In the genomic region with DNA sequence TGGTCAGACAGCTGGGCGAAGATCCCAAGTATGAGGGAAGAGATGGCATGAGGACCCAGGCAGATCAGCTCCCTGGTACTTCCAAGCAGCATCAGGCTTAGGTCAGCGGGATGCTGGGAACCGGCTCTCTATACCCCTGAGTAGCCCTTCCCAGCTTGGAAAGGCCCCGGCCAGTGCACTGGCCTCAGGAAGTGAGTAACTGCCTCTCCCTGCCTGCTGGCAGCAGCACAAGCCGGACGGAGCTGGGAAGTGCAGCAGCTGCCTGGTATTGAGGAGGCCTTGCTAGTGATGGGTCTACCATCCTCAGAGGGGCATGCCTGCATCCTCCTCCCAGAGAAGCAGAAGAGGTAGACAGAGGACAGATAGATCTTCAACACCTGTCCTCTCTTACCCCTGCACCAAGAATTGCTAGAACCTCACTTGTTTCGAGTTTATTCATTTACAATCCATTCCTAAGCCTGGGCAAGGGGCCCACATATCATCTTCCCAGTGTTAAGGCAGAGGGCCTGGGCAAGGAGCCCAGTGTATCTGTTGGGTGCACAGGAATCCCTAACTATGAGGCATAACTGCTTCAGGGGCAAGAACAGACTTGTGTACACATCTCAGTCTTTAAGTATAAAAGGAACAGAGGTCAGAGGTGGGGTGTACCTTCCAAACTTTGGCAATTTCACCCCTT, we compare ENCODE assay signal across 12 mouse cellular contexts. TPM values are rescaled to one million over a fixed set of nuclear protein-coding genes. Genes with fewer than 3 reads are reported as not detected.
A peak's percentile ranks its signal among the peaks of the same experiment; 100 is the strongest.
DNase-seq lines count a peak whose midpoint lies in the region; ATAC-seq and TF ChIP-seq lines count a peak whose summit lies in the region.
"Had no signal": no experiment of that assay in that cellular context is flagged by ENCODE, and none has a peak within 500 bp of the region (broad histone marks: within the 10 kb centered on the region; RNA-seq: fewer than 3 reads in every experiment).

No protein-coding gene starts in this region.

- peaks cover 9% of the 10 kb centered on the region for H3K4me1 ChIP-seq in lung, adult 2 months (ENCODE audit: control insufficient read depth, insufficient read depth, low read length)
- peaks cover 8% of the 10 kb centered on the region; the same call in 1 of the 2 replicates for H3K4me1 ChIP-seq in stomach, embryonic 16.5 days (ENCODE audit: control insufficient read depth, insufficient read depth, low read length)

- peak overlapping the region; percentile 6; the same call in 1 of the 2 replicates for H3K27ac ChIP-seq in stomach, embryonic 16.5 days (ENCODE audit: low read length)
- H3K27ac ChIP-seq: embryonic facial prominence, embryonic 12.5 days; limb, embryonic 12.5 days had no signal

- H3K4me2 ChIP-seq in stomach, embryonic 16.5 days (ENCODE audit: low read depth, low read length): no peak overlapping the region
- H3K4me2 ChIP-seq: embryonic facial prominence, embryonic 12.5 days; limb, embryonic 12.5 days had no signal

- H3K27me3 ChIP-seq in stomach, embryonic 16.5 days (ENCODE audit: control insufficient read depth, insufficient read depth, low read length): no peaks in the 10 kb centered on the region

- H3K36me3 ChIP-seq in stomach, embryonic 16.5 days (ENCODE audit: control insufficient read depth, insufficient read depth, low read length): no peaks in the 10 kb centered on the region
- H3K36me3 ChIP-seq: embryonic facial prominence, embryonic 12.5 days; G1E; limb, embryonic 12.5 days had no signal

- TF ChIP-seq CTCF in lung, adult 2 months (IDR thresholded peaks at IDR 0.05; ENCODE audit: insufficient read depth, low read length): no peak

- peak; percentile 63 to 67 for DNase-seq in lung, adult 18-20 months
- no peak for DNase-seq in lung, adult 2 months
- peak; percentile 60 to 81 for DNase-seq in heart, adult 18-20 months
- DNase-seq in kidney, adult 9 months: peak; percentile 50
- DNase-seq in layer of hippocampus, postnatal 14 days (ENCODE audit: low spot score in 2 of 2): no peak
- no peak for DNase-seq in spleen, adult 18-20 months

- H3K9me3 ChIP-seq in stomach, embryonic 16.5 days (replicated peaks; ENCODE audit: control insufficient read depth, low read length): no peaks in the 10 kb centered on the region
- H3K9me3 ChIP-seq: limb, embryonic 12.5 days had no signal

- H3K4me3 ChIP-seq in lung, adult 2 months (replicated peaks; ENCODE audit: extremely low read depth, low read depth, low read length): no peak overlapping the region
- no peak overlapping the region for H3K4me3 ChIP-seq in stomach, embryonic 16.5 days (replicated peaks; ENCODE audit: low read length)
- H3K4me3 ChIP-seq: embryonic facial prominence, embryonic 12.5 days; limb, embryonic 12.5 days had no signal

- 39% methylated on average over 7 of the region's 7 CpGs for WGBS in lung, adult 2 months
- 62% methylated on average over 7 of the region's 7 CpGs for WGBS in stomach, embryonic 16.5 days

- no peak for TF ChIP-seq POLR2A in lung, adult 2 months (IDR thresholded peaks at IDR 0.05; ENCODE audit: borderline replicate concordance, extremely low read depth, low read depth, low read length)

- no peak; the same call in 1 of the 2 replicates for ATAC-seq in stomach, embryonic 16.5 days (ENCODE audit: insufficient read depth, low FRiP score)
- ATAC-seq in activated CD4-positive, CD25-positive, alpha-beta regulatory T cell, adult 4 months: no peak

- no peak overlapping the region for H3K9ac ChIP-seq in stomach, embryonic 16.5 days (ENCODE audit: low read length)
- H3K9ac ChIP-seq: embryonic facial prominence, embryonic 12.5 days; limb, embryonic 12.5 days had no signal

RNA-seq across cellular contexts. Expression of a gene that starts 5.6 kb away (rescaled TPM):
- polyA plus RNA-seq in lung, adult 2 months (2012; rRNA removed): 3.7 and 4.8 TPM in 2 replicates
- under 1 TPM; 0.31 to 0.40 TPM for total RNA-seq in heart, adult 18-20 months (2021)
- 5.3 and 7.3 TPM in 2 replicates for polyA plus RNA-seq in stomach, embryonic 16.5 days (2015; fragmentation: Nextera tagmentation; extraction: Ambion mirVana)
- under 1 TPM; 0.60 to 0.72 TPM for total RNA-seq in layer of hippocampus, postnatal 14 days (2021)
- polyA plus RNA-seq in activated CD4-positive, CD25-positive, alpha-beta regulatory T cell, adult 4 months (2017; shearing (Covaris generic)): not detected
- total RNA-seq: hematopoietic stem cell, adult 5-6 weeks had no signal

RNA-seq across cellular contexts. Expression of a gene that starts 45.5 kb away (rescaled TPM):
- polyA plus RNA-seq in lung, adult 2 months (2012; rRNA removed): 2.9 and 6.0 TPM in 2 replicates
- not detected for total RNA-seq in heart, adult 18-20 months (2021)
- 0.69 and 1.0 TPM in 2 replicates for polyA plus RNA-seq in stomach, embryonic 16.5 days (2015; fragmentation: Nextera tagmentation; extraction: Ambion mirVana)
- total RNA-seq in layer of hippocampus, postnatal 14 days (2021): not detected
- polyA plus RNA-seq in activated CD4-positive, CD25-positive, alpha-beta regulatory T cell, adult 4 months (2017; shearing (Covaris generic)): 1 to 10 TPM; 1.0 to 1.1 TPM
- total RNA-seq: G1E; hematopoietic stem cell, adult 5-6 weeks had no signal
- polyA plus RNA-seq: embryonic facial prominence, embryonic 12.5 days; G1E; limb, embryonic 12.5 days had no signal

Comparison
In these comparisons a context has a peak if more than half of its experiments do, and no peak if none do; other contexts are left out.
1. DNase-seq: peak in lung, adult 18-20 months (2 of 2), heart, adult 18-20 months (2 of 2) and kidney, adult 9 months (single experiment); none in lung, adult 2 months (single experiment), layer of hippocampus, postnatal 14 days (0 of 2) and spleen, adult 18-20 months (0 of 2).